Mouse (Mus musculus) cerebellum, adult 9-11 months (tissue): ENCODE data around the gene Smyd1.
"Not testable (repeated sequence)": the region's sequence is repeated elsewhere in the genome, so short reads cannot be mapped to it uniquely, and the experiment has no call there.

Source experiments
- DNase-seq: peaks from one replicate; pipeline ENCODE4 v3.0.0; 2022

Smyd1 gene

GRCm38 (mm10) chr6:71321826-71322283, at the start of gene Smyd1:
TSS of gene Smyd1 (minus strand) at chr6:71322233.
- DNase-seq = no peak

GRCm38 (mm10) chr6:71371085-71371605, 49.1 kb upstream of the Smyd1 start:
- no peak for DNase-seq

DNA sequence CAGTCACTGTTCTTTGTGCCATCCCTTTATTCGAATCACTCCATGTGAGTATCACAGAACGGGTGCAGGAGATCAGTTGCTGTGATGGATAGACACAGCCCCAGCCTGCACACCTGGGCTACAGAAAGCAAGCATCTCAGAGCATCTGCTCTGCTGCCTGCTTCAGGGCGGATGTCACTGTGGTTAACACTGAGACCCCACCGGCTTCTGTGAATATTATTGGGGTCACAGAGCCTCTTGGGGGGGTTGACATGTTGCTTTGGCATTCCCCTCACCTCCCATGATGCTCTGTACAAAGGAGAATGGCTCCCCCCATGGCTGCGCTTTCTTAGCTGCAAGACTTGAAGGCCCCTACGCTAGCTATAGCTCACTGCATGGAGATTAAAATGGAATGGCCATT, 47.4 kb upstream of the Smyd1 start:
- no peak for DNase-seq

DNA sequence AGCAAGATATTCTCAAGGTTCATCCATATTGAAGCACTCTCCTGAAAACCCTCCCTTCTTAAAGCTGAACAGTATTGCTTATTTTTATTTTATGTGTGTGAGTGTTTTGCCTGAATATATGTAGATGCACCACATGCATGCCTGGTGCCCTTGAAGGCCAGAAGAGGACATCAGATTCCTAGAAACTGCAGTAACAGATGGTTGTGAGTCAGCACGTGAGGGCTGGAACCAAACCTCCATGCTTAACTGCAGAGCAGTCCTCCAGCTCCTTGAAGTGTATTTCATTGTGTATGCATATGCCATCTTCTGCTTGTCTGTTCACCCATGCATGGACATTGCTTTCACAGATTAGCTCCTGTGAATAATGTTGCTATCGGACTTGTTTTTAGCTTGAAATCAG, 42.0 kb upstream of the Smyd1 start:
- DNase-seq = no peak

- no peak for DNase-seq
Measured at GRCm38 (mm10) chr6:71361156-71361670, 39.2 kb upstream of the Smyd1 start.

DNA sequence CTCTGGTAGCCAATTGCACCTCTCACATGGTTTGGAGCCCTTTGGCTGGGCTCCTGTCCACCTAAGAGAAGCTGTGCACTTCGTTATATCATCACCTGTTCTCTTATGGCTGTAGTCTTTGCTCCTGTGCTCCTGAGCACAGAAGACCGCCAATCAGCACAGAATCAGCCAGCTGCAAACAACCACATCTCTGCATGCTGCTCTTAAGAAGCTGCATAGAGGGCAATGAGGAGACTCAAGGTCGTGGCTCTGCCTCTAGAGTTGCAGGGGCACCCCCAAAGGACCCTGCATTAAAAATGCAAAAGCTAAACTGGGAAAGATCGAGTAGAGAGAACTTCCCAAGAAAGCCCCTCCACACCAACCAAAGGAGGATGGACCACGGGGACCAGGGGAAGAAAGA, 38.7 kb upstream of the Smyd1 start:
- no peak for DNase-seq

DNA sequence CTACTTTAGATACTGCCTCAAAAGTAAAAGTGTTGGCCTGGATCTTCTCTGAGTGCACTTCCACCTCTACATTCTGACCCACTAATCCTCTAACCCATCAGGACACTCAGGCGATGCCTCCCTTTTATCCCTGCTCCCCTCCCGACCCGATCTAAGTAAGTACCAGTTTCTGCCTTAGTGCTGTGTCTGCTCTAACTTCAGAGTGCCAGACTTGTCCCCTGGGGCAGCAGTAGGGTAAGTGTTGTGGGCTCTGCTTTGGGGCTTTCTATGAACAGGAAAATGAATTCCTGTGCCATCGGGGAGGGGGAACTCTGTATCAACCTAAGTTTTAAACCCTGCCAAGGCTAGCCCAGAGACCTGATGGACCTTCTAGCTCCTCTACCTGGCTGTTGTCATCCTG, 38.2 kb upstream of the Smyd1 start:
- DNase-seq = no peak

DNA sequence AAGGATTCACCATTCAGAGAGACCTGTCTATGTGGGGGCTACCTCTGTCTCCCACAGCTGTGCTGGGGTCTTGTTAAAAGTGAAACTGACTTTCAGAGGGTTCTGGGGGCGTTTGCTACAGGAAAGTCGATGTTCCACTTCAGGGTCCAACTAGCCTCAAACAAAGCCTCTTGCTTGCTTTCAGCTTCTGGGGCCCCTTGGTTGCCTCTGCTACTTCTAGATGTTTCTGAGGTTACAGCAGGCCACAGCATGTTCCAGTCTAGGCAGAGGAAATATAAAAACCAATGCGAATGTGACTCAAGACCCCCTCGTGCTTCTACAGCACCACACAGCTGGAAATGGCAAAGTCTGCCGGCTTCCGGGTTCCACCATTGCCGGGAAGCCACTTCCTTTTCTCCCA, 35.5 kb upstream of the Smyd1 start:
- DNase-seq = no peak

DNA sequence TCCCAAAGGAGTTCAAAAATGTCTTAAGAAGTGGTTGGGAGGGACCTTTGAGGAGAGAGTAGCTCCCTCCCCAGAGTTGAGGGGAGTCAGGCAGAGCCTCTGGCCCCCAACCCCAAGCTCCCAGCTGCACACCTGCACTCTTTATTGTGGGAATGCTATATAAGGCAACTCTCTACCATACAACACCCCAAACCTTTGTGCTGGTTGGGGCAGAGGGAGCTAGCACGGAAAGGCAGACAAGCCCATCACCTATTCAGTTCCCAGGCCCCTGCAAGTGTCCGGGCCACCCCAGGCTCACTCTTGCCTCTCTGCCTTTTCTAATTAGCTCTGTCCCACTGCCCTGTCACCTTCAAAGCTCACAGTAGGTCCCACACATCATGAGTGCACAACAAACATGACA, 31.7 kb upstream of the Smyd1 start:
- no peak for DNase-seq

- no peak for DNase-seq
Measured at GRCm38 (mm10) chr6:71352866-71353427, 30.9 kb upstream of the Smyd1 start.

- no peak for DNase-seq
Measured at GRCm38 (mm10) chr6:71352201-71352600, 30.2 kb upstream of the Smyd1 start.

DNA sequence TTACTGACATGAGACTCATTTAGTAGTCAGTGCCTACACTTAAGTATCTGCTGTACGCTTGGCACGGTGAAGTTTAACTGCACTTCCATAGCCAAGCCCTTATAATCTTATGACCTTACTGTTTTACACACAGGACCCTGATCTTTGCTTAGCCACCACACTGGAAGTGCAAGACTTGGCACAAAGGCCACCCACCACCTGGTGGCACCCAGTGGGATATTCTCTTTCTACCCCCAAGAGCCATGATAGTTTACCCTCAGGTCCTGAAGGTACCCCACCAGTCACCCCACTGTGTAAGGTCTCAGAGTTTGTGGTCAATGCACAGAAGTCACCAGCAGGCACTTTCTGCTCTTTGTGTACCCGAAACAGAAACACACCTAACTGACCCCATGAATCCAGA, 29.2 kb upstream of the Smyd1 start:
- no peak for DNase-seq

DNA sequence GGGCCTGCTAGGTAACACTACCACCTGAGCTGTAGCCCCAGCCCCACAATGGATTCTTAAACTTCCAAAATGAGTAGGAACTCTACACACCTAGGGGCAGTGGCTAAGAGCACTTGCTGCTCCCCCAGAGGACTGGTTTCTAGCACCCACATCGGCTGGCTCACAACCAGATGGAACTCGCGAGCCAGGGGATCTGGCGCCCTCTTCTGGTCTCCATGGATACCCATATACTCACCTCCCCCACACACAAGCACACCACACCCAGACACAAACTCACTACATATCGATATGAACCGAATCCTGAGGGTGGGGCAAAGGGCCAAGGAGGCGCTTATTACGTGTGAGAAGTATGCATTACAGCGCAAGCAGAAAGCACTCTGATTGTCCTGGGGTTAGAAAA, 26.0 kb upstream of the Smyd1 start:
- DNase-seq = no peak

- DNase-seq = no peak
Measured at GRCm38 (mm10) chr6:71341179-71341578, 19.1 kb upstream of the Smyd1 start.

DNA sequence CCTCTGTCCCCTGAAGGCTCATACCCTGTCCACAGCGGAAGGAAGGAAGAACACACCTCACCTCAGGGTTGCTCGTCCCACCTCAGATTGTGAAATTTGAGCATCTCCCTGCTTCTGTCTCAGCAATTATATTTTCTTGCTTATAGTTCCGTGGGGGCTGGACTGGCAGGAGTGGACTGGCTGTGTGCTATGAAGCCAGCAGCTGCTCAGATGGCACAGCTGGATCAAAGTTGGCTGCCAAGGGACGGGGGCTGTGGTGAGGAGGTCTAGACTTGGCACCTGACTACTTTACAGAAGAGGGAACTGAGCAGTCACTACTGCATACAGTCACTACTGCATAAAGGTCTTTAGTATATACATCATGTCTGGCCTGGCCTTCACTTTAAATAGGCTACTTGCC, 17.3 kb upstream of the Smyd1 start:
- no peak for DNase-seq

- no peak for DNase-seq
Measured at GRCm38 (mm10) chr6:71338941-71339340, 16.9 kb upstream of the Smyd1 start.

DNA sequence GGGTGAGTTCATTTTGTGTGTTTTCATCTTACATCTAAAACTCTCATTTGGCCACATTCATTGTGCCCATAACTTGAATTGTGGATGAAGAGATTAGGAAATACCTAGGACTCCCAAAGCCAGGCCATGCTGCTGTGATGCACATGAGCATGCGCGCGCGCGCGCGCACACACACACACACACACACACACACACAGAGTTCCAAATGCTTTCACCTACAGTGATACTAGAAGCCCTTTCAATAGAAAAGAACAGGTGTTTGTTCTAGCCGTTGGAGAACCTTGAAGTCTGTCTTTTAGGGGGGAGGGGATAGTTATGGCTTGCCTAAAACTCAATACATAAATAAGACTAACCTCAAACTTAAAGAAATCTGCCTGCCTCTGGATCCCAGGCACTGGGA, 15.6 kb upstream of the Smyd1 start:
- DNase-seq = no peak

- DNase-seq = no peak
Measured at GRCm38 (mm10) chr6:71333578-71334273, 11.7 kb upstream of the Smyd1 start.

GRCm38 (mm10) chr6:71333031-71333430, 11.0 kb upstream of the Smyd1 start:
- no peak for DNase-seq

- DNase-seq = no peak
Measured at GRCm38 (mm10) chr6:71332236-71332965, 10.4 kb upstream of the Smyd1 start.

DNA sequence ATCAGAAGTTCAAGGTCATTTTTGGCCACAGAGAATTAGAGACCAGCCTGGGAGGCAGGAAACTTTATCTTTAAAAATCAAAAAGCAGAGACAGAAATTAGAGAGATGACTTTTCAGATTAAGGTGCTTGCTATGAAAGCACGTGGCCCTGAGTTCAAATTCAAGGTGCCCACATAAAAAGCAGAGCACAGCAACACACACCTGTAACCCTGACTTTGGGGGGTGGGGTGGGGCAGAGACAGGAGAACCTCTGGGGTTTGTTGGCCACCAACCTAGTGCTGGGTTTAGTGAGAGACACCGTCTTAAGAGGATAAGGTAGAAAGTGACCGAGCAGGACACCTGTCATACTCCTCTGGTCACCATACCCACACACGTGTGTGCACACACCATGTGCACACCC, 9.5 kb upstream of the Smyd1 start:
- DNase-seq = not testable (repeated sequence)

DNA sequence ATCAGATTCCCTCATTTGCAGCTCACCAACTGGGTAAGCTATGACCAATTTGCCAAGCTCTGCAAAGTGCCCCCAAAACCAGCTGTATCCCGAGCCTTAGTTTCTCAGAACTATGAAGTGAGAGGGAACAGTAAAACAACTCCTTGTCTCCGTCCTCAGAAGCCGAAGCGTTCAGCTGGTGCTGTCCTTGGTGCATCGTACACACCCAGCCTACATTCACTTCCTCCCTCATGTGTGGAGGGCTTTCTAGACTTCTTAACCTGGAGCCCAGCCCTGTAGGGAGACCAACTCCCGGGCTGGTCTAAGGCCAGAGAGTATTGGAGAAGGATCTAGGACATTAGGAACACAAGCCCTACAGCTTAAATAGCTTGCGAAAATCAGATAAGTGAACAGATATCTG, 8.5 kb upstream of the Smyd1 start:
- DNase-seq = no peak

DNA sequence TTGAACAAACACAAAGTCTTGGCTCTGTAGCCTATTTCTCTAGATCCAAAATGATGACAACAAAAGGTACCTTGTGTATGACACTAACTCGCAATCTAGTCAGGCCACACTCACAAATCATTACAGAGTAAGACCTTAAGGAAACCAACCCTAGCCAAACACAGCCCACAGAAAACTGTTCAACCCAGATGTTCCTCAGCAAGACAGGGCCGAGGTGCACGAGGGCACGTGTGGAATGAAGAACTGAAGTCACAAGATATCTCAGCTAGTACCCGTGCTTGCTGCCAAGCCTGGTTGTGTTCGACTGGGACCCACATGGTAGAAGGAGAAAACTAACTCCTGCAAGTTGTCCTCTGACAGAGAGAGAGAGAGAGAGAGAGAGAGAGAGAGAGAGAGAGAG, 7.8 kb upstream of the Smyd1 start:
- no peak for DNase-seq

- no peak for DNase-seq
Measured at GRCm38 (mm10) chr6:71324816-71325215, 2.8 kb upstream of the Smyd1 start.
